Mouse (Mus musculus) CH12.LX (cell line): ENCODE measurements around the gene Ypel2.

Experiments used
- BHLHE40 ChIP-seq: IDR thresholded peaks from 2 replicates; pipeline ENCODE4 v1.6.1; 2011; ENCODE audit warnings: mild to moderate bottlenecking, low read depth, low read length, improper control_type of control experiment
- CTCF ChIP-seq, 2 experiments: IDR thresholded peaks in 1 of 2; conservative IDR thresholded peaks in 1 of 2; 2 replicates each; pipeline ENCODE4 v1.5.1; 2011 to 2012; ENCODE audit warnings: low read depth in 2 of 2, low read length in 2 of 2, improper control_type of control experiment in 1 of 2, inconsistent platforms in 1 of 2, mild to moderate bottlenecking in 1 of 2, moderate library complexity in 1 of 2
- EP300 ChIP-seq: IDR thresholded peaks from 2 replicates; pipeline ENCODE4 v1.6.1; 2011; ENCODE audit warnings: low read length, improper control_type of control experiment
- GABPA ChIP-seq: IDR thresholded peaks from 2 replicates; pipeline ENCODE4 v1.6.1; 2012; ENCODE audit warnings: low read depth, low read length, improper control_type of control experiment, inconsistent platforms; ENCODE audit not compliant: insufficient replicate concordance
- NELFE ChIP-seq: IDR thresholded peaks from 2 replicates; pipeline ENCODE4 v1.6.1; 2011; ENCODE audit warnings: low read depth, low read length, improper control_type of control experiment
- POLR2A ChIP-seq: IDR thresholded peaks from 2 replicates; pipeline ENCODE4 v1.6.1; 2011; ENCODE audit warnings: low read depth, mild to moderate bottlenecking, improper control_type of control experiment, low read length
- POLR2AphosphoS2 ChIP-seq: IDR thresholded peaks from 2 replicates; pipeline ENCODE4 v1.6.1; 2011; ENCODE audit warnings: low read depth, low read length, improper control_type of control experiment
- USF2 ChIP-seq: conservative IDR thresholded peaks from 2 replicates; pipeline ENCODE4 v1.6.1; 2011; ENCODE audit warnings: low read depth, low read length, improper control_type of control experiment
- ZC3H11A ChIP-seq: IDR thresholded peaks from 2 replicates; pipeline ENCODE4 v1.6.1; 2012; ENCODE audit warnings: low read depth, mild to moderate bottlenecking, inconsistent platforms, low read length, improper control_type of control experiment
- ZKSCAN1 ChIP-seq: IDR thresholded peaks from 2 replicates; pipeline ENCODE4 v1.6.1; 2012; ENCODE audit warnings: low read depth, inconsistent platforms, low read length, improper control_type of control experiment, borderline replicate concordance

GRCm38 (mm10) chr11:86994330-86994729 lies 823 bp upstream of the Ypel2 start:
- TF ChIP-seq POLR2A (no peak), CTCF (conservative IDR thresholded peaks at IDR 0.05 in 1 of 2, IDR thresholded peaks at IDR 0.05 in 1 of 2; ENCODE audit: low read depth in 2 of 2, low read length in 2 of 2) (no peak), POLR2AphosphoS2 (no peak), NELFE (no peak), USF2 (no peak), ZC3H11A (no peak), EP300 (no peak), ZKSCAN1 (no peak), BHLHE40 (no peak), GABPA (no peak)
